Mouse (Mus musculus) splenic B cell, adult 2 months (primary cell): Measurements from ENCODE around the gene Zfp143.

Experiments used
- DNase-seq: peaks from one replicate; pipeline ENCODE4 v3.0.0-alpha.2; 2011; ENCODE audit warnings: low read depth, low spot score
- H3K27me3 ChIP-seq: 2 replicates; pipeline ENCODE4 v1.6.1; 2012; ENCODE audit warnings: mild to moderate bottlenecking, low read length, moderate library complexity, mixed read lengths; ENCODE audit not compliant: control insufficient read depth, poor library complexity, insufficient read depth, severe bottlenecking
- H3K36me3 ChIP-seq: 2 replicates; pipeline ENCODE4 v1.6.1; 2012; ENCODE audit warnings: mild to moderate bottlenecking, low read length, moderate library complexity, mixed read lengths; ENCODE audit not compliant: control insufficient read depth, poor library complexity, insufficient read depth, severe bottlenecking

Zfp143 gene

GRCm38 (mm10) chr7:110143863-110144262 lies 82.8 kb downstream of the Zfp143 start:
- no peak for DNase-seq
- 0 out of 2 replicates have a peak, but pooled peaks cover 3% of the 10 kb centered on the region for H3K36me3 ChIP-seq
- H3K27me3 ChIP-seq = no peaks in the 10 kb centered on the region
